Mouse (Mus musculus) lung, adult 18-20 months (tissue): ENCODE results near the gene Tm2d1.

Experiments used
- DNase-seq, 2 experiments: peaks; one replicate each; pipeline ENCODE4 v3.0.0; 2022; ENCODE audit warnings: mixed read lengths in 2 of 2

Gene Tm2d1

DNA sequence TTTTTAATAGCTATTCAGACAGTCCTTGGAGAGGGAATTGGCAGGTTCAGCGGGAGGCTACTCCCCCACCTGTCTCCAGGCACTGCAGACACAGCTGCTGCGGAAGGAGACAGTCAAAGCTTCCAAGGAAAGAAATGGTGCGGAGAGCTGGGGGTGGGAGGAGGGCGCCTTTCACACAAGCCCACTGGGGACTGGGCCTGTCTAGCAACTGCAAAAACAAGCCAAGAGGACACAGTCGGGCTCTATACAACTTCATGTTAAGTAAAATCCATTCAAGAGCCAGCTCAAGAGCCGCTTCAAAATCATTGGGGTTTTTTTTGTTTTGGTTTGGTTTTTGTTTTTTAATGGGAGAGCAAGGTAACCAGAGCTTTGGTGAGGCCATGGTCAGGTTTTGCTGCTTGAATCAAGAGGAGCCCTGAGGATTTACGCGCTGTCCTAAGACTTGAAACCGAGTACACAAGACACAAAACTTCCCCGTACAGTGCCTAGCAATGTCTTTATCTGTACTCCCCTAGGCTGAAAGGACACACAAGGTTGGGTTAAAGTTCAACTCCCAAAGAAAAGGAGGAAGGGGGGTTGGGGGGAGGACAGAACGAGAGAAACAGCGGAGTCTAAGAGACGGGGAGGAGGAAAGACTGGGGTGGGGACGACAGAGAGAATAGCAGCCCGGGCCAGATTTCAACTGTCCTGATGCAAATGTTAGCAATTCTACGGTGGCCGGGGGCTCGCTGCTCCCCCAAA is 61.6 kb downstream of the Tm2d1 start:
- peak; percentile 26 to 31 for DNase-seq

DNA sequence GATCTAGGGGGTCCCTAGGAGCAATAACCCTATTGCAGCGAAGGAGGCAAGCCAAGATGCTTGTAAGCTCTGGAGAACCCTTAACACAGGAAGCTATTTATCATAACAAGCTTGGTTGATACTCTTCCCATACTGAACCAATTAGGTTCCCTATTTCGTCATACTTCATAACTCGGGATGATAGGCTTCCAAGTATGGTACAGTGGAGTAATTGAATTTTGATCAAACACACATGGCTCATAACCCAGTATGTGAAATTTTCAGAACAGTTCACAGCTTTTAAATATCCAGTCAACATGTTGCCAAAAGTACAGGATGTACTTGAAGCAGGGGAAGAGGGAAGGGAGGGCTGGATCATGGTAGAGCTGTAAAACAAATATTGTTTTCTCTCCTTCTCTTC is 64.3 kb downstream of the Tm2d1 start:
- peak in 1 of 2 experiments; percentile 13 for DNase-seq

- no peak for DNase-seq
Measured at GRCm38 (mm10) chr4:98317149-98317548, 66.0 kb downstream of the Tm2d1 start.
